Mouse (Mus musculus) ZHBTc4 (cell line): ENCODE results near the gene Hoxc10.
A peak's percentile ranks its signal among the peaks of the same experiment; 100 is the strongest.

ENCODE experiments used
- DNase-seq: peaks from one replicate; pipeline ENCODE4 v3.0.0-alpha.2; 2011; ENCODE audit warnings: low read depth, low spot score

The Hoxc10 gene

DNA sequence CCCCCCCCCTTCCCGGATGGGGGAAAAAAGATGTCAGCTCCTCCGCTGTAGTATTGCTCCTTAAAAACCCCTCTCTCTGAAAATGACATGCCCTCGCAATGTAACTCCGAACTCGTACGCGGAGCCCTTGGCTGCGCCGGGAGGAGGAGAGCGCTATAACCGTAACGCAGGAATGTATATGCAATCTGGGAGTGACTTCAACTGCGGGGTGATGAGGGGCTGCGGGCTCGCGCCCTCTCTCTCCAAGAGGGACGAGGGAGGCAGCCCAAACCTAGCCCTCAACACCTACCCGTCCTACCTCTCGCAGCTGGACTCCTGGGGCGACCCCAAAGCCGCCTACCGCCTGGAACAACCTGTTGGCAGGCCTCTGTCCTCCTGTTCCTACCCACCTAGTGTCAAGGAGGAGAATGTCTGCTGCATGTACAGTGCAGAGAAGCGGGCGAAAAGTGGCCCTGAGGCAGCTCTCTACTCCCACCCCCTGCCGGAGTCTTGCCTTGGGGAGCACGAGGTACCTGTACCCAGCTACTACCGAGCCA, at the start of gene Hoxc10:
TSS of gene Hoxc10 (plus strand) at position 21 of the 536 bp plus-strand sequence.
- peak; percentile 53 for DNase-seq

DNA sequence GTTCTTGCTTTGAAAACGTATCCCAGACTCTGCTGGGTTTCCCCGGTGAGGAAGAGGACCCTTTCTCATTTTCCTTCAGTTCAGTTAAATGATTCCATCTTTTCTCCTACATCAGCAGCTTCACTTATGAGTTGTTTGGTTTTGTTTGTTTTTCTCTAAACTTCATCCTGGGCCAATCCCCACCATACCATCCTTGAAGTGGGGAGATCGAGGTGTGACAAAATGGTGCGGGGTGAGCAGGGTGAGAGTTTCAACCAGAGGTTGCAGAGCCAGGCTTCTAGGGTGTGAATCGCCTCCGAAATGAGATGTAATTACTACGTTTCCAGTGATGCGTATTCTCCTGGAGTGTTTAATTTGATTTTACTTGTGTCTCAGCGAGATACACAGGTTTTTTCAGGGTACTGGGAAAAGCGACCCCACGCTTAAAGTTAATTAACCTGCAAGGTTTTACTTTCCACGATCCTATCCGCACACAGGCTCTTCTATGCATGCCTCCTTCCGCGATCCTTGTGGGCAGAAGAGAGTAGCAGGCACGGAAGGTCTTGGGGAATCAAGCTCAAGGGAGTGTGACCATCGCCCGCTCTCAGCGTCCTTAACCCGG, 48.5 kb upstream of the Hoxc10 start:
- no peak for DNase-seq

DNA sequence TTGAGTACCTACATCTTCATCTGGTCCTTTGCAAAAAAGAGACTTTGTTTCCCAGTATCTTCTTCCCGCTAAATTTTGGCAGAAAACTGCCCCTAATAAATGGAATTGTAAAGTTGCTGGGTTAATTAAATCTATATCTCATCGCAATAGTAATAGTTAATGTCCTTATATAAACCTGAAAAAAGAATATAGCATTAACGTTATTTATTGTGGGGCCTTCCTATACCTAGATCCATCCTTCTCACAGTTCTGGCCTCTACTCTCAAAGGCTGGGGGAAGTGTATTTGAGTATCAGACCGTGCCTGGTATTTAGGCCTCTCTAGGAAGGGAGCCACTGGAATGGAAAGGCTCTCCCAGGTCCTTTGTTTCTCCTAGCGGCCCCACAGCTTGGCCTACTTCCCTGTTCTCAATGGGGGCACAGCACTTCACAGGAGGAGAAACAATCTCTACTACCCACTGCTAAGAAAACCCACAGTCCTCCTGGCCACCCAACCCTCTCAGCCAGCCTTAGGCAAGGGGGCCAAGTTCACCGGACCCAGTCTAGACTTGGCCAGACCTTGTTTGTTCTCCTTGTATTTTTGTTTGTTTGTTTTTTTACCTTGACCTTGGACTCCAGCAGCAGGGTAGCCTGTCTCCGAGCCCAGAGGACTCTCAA, 47.9 kb upstream of the Hoxc10 start:
- no peak for DNase-seq

DNA sequence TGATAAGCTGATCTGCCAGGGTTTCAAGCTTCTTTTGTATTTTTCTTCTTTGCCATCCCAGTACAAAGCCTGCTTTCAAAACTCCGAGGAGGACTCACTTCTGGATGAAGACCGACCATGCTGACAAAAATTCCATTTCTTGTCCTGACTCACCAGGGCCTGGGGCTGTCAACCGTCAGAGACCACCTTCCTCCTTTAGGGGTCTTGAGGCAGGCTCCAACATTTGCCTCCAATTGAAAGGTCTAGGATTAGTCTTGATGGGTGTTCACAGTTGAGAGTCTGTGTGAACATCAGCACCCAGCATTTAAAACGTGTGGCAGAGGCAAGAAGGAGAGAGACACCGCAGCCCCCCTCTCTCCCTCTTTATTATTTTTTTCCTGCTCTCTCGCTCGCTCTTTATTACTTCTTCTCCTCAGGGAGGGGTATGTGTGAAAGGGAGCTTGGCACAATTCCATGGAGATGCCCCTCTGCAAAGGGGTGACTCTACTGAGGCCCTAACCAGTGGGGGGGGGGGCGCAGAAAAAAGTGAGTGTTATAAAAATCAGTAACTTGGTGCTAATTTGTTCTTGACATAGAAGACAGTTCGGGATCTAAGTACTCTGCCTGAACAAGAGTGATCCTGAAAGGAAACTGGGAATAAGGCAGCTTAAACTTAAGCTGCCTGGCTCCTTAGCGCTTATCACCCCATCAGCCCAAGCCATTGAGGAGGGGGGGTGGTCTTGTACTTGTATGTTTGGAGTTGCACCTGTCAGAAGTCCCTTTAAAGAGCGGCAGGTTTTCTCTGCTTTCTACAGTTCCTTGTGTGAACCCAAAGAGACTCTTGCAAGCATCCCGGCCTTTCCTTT, 47.0 kb upstream of the Hoxc10 start:
- no peak for DNase-seq

DNA sequence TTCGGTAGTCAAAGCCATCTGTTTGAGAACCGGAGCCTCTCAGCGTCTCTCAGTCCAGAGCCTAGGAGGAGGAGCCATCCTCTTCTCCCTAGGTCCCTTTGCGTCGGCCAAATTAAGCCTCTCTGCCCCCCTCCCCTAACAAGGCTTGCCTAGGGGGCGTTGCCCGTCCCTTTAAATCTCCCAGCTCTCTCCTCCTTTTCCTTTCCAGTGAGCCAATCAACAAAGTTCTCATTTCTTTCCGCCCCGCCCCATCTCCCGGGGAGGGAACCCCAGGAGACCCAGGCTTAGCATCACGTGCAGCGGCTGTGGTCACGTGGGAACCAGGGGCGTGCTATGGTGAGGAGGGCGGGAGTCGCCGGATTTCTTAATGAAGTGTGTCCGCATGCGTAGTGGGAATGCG, 46.0 kb upstream of the Hoxc10 start:
- peak; percentile 100 for DNase-seq

DNA sequence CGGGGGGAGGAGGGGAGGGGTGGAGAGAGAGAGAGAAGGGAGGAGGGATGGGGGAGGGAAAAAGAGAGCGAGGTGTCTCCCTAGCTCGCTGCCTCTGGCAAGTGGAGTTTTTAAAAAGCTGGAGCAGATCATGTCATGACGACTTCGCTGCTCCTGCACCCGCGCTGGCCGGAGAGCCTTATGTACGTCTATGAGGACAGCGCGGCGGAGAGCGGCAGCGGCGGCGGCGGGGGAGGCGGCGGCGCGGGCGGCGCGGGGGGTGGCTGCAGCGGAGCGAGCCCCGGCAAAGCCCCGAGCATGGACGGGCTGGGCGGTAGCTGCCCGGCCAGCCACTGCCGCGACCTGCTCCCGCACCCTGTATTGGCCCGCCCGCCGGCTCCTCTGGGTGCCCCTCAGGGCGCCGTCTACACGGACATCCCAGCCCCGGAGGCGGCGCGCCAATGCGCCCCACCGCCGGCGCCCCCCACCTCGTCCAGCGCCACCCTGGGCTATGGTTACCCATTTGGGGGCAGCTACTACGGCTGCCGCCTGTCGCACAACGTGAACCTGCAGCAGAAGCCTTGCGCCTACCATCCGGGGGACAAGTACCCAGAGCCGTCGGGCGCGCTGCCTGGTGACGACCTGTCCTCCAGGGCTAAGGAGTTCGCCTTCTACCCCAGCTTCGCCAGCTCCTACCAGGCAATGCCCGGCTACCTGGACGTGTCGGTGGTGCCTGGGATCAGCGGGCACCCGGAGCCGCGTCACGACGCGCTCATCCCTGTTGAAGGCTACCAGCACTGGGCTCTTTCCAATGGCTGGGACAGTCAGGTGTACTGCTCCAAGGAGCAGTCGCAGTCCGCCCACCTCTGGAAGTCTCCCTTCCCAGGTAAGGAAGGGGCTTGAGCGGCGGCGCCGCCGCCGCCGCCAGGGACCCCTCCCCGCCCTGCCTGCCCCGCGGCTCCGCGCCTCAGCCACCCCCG, 45.3 kb upstream of the Hoxc10 start, which contains the start of gene Hoxc13:
TSS of gene Hoxc13 (plus strand) at position 51 of the 959 bp plus-strand sequence.
- DNase-seq, result peak; percentile 70

DNA sequence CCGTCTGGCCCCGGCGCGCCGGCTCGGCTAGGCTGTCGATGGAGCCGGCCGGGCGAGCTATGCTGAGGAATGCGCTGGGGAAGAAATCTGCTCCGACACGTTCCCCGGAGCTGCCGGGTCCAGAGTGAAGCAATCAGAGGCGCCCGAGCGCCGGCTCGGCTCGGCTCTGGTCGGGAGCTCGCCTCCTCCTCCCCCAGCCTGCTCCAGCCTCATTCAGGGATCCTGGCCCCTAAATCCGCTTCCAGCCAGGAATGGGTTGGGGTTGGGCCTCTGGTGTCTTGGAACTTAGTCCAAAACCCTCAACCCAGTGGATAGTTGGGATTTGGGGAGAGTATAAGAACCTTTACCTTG, 44.6 kb upstream of the Hoxc10 start:
- DNase-seq, result no peak

DNA sequence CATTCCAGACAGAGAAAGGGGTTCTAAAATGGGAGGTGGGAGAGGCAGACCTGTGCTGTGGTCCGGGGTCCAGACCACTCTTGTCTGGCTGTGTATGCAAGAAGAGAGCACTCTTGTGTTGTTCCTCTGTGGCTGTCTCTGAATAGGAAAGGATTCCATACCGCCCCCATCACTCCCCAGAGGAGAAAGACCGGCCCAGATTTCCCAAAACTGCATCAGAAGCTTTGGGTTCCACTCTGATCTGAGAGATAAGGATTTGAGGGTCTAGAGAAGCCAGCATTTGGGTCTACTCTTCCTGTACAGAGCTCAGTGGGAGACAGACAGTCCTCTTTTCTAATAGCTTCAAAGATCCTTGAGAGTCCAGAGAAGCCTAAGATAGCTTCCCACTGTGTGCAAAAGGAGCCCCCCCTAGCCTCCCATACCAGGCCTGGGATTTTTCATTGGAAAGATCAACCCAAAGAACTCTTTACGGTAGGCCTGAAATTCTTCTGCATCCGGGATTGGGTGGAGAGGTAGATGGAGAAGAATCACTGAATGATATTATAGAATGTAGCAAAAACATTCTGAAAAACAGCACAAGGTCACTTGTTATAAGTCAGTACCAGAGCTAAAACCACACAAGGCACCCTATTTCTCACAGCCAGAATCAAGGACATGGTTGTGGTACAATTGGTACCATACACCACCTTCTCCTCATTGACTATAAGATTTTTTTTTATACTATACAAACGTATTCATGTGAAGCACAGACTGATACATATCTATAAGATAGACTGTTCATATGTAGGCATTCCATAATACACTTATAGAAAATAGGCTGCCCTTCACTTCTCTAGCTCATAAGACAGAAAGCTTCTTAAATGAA, 43.7 kb upstream of the Hoxc10 start:
- DNase-seq, result no peak

DNA sequence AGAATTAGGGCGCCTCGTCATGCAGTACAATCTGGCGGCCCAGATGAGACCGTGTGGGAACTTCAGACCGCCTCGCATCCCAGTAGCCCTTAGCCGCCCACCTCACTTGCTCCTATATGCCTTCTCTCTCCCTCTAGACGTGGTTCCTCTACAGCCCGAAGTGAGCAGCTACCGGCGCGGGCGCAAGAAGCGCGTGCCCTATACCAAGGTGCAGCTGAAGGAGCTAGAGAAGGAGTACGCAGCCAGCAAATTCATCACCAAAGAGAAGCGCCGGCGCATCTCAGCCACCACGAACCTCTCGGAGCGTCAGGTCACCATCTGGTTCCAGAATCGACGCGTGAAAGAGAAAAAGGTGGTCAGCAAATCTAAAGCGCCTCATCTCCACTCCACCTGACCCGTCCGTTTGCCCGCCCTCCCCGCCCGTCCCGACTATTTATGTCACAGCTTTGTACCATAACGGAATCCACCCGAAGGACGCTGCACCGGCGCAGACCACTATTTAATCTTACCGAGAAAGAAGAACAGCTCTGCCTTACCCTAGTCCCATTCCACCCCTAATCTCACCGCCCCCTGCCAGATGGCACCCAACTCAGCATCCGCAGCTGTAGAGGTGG, 39.5 kb upstream of the Hoxc10 start:
- peak; percentile 33 for DNase-seq

DNA sequence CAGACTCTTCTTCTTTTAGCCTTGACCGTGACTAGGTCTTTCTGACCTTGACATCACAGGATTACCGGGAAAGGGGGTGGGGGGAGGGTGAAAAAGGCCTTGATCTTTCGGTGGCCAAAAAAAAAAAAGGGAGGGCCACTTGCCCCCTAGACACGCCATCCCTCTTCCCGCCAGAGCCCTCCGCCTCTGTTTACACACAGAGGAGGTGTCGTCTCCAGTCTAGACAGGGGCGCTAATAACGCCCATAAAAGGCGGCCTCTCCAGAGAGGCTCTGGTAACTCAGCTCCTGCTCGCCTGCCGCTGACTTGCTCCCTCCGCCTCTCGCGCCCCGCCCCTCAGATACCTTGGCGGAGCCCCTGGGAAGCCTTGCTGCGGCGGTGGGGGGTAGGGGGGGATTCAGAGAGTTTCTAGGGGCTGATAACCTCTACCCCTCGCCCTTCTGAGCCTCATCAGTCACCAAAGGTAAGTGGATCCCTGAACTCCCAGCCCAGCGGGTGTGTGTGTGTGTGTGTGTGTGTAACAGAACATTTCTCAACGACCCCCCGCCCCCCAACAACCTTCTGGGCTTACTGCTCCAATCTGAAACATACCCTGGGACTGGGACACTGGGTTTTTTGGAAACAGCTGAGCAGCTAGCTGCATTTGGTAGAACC, 34.8 kb upstream of the Hoxc10 start:
- peak; percentile 98 for DNase-seq

DNA sequence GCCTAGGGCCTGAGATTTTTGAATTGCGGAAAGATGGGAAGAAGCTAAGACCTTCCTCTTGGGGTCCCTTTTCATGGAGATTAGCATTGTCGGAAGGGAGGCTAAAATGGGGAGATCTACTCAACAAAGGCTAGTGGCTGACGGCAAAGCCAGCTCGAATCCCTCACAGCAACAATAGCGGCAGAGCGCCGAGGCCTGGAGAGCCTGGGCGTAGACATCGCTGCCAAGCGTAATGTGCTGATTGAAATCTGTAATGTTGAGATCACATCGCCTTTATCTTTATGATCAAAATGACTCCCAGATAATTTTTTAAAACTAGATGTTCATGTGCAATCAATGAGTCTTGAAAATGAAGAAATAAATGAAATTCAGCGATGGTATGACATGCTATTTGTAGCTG, 32.2 kb upstream of the Hoxc10 start:
- peak; percentile 44 for DNase-seq

DNA sequence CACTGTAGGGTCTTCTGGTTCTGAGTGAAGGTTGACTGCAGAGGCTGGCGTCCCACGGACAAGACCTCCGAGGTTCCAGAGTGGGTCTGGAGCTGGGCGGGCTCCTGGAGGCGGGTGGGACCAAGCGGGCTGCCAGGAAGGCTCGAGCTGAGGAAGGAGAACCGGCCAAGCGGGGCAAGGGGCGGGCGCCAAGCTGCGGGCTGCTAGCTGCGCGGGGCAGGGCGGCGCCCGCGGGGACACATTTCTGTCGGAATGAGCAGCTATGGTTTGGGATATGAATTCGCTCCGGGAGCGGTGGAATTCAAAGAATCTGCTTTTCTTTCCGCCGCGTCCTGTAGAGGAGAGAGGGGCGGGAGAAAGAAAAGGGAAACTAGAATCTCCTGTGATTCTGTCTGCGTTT, 31.7 kb upstream of the Hoxc10 start:
- DNase-seq, result peak; percentile 82

DNA sequence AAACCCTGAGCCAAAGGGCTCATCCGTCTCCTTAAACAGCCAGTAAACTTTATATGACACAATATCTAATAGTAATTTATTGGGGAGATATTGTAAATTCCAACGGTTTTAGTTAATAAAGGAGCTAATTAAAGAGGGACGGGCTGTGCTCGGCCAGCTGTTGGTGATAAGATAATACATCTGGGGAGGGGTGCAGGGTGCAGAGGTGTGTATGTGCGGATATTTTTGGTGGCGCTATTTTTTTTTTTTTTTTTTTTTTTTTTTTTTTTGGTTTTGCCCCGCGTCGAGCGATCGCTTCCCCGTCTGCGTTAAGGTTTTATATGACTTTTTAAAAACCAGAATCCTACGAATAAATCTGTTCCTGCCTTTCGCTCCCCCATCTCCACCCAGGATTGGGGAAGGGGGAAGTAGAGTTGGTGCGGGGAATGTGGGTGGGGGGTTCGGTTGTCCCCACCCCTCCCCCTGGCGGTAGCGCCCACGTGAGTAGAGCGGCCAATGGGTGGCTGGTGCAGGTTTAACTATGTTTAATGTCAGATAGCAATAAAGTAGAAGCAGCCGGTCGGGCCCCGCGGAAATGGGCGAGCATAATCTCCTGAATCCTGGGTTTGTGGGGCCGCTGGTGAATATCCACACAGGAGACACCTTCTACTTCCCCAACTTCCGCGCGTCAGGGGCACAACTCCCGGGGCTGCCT, 30.2 kb upstream of the Hoxc10 start, which contains the start of gene Hoxc12:
TSS of gene Hoxc12 (plus strand) at position 479 of the 694 bp plus-strand sequence.
- DNase-seq, result peak; percentile 69

DNA sequence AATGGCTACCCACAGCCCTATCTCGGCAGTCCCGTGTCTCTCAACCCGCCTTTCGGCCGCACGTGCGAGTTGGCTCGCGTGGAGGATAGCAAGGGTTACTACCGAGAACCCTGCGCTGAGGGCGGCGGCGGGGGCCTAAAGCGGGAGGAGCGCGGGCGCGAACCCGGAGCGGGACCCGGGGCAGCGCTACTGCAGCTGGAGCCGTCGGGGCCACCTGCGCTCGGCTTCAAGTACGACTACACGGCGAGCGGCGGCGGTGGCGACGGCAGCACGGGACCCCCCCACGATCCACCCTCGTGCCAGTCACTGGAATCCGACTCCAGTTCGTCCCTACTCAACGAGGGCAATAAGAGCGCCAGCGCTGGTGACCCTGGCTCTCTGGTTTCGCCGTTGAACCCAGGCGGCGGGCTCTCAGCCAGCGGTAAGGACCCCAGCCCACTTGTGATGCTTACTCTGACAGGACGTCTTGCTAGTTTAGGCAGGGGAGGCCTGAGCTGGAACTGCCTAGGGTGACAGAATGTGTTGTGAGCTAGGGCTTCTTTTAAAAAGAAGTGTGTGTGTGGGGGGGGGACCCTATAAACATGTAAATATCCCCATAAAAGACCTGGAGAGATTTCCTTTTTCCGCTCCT, 29.4 kb upstream of the Hoxc10 start:
- peak; percentile 51 for DNase-seq

DNA sequence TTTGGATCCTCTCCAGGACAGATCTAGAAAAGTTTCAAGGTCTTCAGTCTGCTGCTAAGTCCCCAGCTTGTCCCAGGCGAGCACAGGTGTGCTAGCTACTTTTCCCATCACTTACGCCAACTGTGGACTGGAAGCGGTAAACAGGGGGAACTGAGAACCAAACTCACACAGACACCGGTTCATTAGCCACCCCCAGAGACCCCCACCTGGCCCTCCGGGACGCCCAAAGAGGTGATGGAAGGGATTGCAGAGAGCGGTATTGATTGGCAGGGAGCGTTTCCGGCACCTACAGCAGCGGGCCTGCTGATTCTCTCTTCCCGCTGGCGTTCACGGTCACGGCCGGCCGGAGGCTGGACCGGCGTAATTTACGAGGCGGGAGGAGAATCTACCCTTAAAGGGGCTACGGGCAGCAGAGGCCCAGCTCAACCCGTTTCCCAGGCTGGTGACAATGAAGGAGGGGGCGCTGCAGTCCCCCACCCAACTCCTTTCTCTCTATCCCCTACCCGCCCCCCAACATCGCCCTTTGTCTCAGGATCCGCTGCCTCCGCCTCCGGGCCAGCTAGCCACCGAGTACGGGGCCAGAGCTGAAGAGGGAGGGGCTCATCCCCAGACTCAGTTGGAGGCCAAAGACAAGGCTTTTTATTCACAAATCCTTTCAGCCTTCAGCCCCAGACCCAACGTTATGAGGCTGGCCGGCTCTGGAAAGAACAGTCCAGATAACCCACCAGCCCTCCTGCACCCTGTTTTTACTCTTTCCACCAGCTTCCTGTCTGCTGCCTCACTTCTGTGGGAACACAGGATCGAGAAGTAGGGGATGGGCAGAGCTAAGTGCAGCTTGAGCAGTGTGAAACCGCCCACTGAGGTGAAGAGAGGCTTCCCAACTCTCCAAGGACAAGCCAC, 27.1 kb upstream of the Hoxc10 start:
- peak; percentile 59 for DNase-seq

DNA sequence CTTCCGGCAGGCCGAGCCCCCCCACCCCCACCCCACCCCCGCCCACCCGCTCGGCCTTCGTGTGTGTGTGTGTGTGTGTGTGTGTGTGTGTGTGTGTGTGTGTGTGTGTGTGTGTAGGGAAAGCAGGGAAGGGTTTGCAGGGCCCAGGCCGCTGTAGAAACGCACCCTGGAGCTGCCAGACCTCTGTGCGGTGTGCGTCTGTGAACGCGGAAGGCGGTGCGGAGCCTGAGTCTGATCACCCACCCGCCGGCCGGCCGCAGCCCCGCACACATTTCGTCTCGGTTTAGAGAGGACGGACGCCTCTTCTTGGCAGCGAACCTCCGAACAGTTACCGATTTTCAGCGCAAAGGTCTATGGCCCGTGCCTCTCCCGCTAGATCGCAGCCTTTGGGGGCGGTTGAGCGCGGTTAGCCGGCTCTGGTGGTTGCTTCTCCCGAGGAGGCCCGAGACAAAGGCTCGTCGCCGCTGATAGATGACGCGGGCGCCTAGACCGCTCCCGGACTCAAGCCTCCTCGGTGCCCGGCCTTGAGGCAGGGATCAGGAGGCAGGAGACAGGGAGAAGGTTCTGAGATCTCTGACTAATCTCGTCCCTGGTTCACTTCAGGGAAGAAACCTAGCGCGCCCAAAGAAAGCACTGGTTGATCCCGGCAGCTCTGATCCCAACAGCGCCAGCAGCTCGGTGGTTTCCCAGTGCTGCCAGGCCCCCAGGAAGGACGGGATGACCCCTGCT, 23.7 kb upstream of the Hoxc10 start:
- DNase-seq, result peak; percentile 75

DNA sequence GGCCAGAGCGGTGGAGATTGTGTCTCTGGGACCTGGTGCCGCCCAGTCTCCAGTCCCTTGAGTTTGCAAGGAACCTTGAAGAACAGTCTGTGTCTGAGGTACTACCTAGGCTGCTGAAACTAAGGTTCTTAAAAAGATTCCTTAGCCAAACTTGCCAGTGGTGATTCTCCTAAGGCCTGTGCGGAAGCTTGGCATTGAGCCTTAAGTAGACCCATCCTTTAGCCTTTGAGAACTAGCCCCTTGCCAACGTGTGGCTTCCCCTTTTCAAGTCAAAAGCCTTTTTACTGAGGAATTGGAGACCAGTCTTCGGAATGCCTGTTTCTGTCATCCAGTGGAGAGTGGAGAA, 23.2 kb upstream of the Hoxc10 start:
- DNase-seq, result no peak
